Mouse (Mus musculus) thymus, adult 18-20 months (tissue): ENCODE results near the gene Fgfr2.
"Not testable (repeated sequence)": the region's sequence is repeated elsewhere in the genome, so short reads cannot be mapped to it uniquely, and the experiment has no call there.

ENCODE experiments used
- DNase-seq, 2 experiments: peaks; one replicate each; pipeline ENCODE4 v3.0.0; 2022; ENCODE audit warnings: mixed read lengths in 2 of 2

Fgfr2 gene

DNA sequence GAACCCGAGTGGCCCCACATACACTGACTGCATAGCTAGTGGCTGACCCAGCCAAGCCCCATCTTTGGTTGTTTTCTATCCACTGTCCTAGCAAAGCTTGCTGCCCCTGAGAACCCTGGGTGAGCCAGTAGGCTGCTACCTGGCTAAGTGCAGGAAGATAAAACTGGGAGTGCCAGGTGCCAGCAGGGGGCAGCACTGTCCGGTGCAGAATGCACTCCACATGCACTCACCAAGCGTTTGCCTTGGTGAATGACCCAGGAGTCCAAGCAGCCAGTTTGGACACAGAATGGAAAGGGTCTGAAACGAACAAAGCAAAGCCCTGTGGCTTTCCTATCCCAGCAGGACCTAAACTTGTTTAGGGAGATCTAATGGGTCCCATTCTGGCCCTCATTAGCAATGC is 1940.5 kb downstream of the Fgfr2 start:
- DNase-seq = no peak

DNA sequence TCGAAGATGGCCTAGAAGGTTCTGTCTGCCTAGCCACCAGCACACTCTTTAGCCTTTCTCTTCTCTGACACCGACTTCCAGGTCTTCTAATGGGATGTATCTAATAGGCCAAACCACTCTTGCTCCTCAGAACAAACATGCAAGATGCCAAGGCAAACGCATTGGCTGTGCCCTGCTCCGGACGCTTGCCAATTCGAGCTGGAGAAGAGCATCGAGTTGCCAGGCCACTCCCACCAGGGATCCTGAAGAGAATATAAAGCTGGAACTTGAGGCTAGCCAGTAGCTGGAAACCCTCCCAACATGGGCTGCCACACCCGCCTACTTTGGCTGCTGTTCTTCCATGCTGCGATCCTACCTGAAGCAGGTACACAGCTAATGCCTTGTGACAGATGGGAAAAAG is 1949.0 kb downstream of the Fgfr2 start, which contains the start of gene 5430419D17Rik:
Gene 5430419D17Rik (plus strand): TSS at position 282 of the 400 bp plus-strand sequence.
- DNase-seq = no peak

DNA sequence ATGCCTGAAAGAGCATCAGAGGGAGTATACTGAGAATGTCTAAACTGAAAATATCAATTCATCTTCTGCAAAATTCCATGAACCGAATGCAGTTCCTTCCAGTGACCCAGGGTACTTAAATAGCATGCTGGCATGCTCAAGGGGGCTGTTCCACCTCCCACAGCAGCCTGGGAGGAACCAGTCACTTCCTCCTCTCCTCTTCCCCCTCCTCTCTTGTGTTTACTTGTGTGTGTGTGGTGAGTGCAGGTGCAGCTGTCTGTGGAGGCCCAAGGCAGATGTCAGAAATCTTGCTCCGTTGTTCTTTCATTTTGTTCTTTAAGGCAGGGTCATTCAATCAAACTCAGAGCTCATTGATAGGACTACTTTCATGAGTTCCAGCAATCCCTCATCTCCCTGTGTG is 1954.1 kb downstream of the Fgfr2 start:
- peak; percentile 26 to 47 for DNase-seq

DNA sequence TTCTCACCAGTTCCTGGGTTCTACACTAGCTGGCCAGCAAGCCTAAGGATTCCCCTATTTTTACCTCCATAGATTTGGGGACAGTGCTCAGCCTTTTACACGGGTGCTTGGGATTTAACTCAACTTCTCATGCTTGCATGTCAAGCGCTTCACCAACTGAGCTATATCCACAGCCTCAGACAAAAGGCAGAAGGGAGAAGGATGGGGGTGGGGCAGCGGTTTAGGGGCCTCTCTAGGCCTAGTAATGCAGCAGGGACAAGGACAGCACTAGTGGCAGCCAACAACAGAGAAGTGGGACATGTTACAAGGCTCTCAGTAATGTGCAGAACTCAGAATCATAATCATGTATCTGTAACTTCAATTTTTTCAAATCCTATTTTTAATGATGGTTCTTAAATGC is 1955.4 kb downstream of the Fgfr2 start:
- no peak for DNase-seq

DNA sequence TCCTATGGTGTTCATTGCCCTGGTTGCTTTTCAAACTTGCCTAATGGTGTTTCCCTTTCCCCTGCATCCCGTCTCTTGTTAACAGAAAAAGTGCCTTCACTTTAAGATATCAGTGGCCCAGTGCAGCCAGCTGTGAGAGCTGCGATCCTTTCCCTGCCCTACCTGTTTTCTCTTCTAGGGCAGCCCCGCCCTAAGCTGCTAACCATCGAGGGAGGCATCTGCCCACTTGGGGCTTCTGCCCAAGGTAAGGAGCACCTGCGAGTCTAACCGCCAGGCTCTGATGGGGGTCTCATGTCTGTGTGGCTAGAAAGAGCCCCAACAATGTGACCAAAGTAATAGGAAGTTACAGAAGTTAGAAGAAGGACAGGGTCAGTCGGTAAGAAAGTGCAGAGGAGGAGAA is 1960.9 kb downstream of the Fgfr2 start:
- DNase-seq = no peak

DNA sequence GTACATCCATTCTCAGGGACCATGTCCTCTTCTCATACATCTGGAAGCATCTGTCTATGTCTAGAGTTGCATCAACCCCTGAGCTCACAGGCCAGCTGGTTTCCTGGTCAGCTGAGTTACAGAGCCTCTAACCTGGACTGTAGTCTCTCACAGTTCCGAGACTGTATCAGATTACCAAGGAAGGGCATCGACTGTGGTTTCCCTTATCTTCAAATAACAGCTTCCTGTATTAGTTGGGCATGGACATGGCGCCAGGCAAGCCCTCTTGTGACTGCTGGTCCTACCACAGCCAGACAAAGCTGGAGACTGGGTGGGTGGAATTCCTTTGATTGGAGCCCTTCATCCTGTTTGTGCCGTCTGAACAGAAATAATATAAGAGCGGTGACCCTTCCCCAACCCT is 1970.1 kb downstream of the Fgfr2 start:
- no peak for DNase-seq

DNA sequence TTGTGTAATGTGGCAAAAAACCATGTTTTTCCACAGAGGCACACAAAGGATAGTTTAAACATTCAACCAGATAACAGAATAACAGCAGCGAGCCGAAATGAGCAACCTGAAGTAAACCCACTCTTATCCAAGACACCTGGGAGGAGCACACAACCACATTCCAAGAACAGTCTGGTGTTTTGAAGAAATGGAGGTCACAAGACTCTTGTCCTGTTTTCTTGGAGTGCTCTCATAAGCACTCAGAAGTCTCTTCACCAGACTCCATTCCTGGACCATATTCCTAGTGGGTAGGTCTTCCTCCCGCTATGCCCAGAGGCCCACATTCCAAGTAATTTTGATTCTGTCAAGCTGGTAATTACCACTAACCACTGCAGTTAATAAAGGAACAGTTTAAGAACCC is 1973.0 kb downstream of the Fgfr2 start:
- no peak for DNase-seq

DNA sequence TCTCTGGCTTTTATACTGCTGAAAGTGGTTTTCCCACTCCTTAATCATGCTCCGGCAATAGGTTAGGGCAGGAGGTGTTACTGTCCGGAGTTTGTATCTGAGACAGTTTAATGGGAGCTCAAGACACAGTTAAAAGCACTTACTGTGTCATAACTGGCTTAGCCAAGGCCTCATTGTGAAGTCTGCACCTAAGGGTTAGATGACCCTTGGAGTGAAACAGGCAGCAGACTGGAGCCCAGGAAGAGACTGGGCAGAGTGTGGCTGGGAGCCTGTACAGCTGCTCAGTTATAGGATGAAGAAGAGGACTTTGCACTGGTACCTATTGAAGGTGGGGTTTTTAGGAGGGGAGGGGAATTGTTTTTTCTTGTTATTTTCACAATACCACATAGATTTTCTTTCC is 1976.9 kb downstream of the Fgfr2 start, which contains the start of gene 4933402N03Rik:
Gene 4933402N03Rik (minus strand): TSS at position 101 of the 400 bp plus-strand sequence.
- no peak for DNase-seq

DNA sequence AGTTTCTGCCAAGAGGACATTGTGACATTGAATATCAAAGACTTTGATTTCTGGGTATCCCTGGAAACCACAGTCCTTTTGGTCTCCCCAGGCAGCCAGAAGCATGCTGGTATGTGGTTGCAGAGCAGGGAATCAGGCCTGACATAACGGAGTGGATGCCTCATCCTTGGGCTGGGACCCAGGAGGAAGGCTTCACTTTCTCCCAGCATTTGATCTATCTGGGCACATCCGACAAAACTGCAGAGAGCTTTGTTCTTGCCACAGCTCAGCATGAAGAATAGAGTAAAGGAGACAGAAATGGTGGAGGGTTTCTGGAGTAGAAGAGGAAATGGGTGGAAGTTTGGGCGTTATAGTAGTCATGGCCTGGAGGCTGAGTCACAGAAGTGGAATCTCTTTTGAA is 1990.0 kb downstream of the Fgfr2 start:
- no peak for DNase-seq

DNA sequence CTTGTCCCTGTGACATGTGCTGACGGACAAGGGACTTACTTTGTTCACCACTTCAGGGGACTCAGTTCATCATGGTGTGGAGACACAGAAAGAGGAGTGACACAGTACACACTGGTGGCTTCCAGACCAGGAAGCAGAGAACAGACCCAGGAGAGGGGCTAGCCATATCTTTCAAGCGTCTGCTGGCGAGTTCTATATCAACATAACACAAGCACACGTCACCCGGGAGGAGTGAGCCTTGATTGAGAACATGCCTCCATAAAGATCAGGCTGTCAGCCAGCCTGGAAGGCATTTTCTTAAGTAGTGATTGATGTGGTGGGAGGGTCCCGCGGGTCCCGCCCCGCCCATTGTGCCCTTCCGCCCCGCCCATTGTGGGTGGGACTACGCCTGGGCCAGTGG is 1993.1 kb downstream of the Fgfr2 start:
- DNase-seq = no peak

DNA sequence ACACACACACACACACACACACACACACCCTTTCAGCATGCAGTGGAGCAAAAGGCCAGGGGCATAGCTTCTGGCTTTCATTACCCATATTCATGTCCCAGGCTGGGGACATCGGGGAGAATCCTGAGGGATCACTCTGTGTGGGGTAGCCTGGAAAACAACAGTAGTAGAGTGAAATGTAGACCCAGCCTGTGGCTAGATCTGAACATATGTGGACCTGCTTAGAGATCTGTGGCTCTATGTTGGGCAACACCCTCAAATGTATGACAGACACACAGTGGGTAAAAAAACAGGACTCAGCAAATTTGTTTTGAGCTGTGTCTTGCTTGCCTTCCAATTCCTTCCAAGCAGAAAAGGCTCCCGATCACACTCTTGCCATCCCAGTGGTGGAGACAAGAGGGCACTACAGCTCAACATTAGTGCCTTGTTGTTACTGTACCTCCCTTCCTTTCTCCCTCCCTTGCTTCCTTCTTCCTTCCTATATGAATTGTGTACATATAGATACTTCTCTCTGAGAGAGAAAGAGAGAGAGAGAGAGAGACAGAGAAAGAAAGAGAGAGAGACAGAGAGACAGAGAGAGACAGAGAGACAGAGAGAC is 2000.8 kb downstream of the Fgfr2 start:
- no peak for DNase-seq

DNA sequence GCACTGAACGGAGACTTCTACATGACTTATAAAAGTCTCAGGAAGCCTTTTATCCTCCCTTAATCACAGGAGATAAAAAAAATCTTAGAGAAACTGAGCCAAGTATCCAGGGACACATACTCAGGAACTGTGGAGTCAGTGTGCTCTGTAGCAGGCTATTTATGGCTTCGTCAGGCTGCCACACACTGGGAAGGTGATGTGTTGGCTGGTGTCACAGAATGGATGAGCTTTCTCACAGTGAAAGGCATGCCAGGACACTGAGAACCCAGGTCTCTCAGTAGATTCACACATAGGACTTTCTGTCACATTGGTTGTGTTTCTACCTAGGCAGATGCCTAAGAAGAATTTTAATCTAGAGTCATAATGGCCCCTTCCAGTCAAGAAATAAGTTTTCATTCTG is 2008.7 kb downstream of the Fgfr2 start:
- DNase-seq = no peak

DNA sequence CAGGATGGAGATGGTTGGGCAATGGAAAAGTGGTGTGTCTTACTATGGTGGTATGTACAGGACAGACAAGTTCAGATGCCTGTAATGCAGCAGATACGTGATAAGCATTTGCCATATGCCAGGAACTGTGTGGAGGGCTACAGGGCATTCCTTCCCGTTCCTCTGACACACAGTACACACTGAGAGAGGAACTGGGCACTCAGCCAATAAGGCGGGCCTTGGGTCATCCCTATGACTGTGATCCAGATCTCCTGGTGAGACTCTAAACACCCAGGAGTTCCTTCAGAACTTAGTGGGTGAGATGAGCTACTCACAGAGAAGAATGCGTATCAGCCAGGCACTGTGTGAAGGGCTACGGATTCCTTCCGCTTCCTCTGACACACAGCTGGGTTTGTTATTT is 2009.5 kb downstream of the Fgfr2 start:
- no peak for DNase-seq

DNA sequence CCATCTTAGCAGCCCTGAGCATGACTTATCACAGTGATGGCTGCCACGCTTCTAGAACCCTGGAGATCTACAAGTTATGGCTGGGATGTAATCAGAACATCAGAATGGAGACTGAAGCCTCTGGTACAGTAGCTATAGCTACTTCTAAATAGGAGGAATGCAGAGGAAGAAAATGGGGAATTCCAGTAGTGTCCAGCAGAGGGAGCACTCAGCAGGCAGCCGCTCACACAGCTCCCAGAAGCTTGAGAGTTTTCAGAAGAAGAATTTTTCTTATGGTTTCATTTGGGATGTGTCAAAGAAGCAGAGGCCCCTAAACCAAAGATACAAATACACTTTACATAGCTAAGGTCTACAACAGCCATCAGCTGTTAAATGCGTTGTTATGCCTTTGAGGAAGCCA is 2010.7 kb downstream of the Fgfr2 start:
- no peak for DNase-seq

DNA sequence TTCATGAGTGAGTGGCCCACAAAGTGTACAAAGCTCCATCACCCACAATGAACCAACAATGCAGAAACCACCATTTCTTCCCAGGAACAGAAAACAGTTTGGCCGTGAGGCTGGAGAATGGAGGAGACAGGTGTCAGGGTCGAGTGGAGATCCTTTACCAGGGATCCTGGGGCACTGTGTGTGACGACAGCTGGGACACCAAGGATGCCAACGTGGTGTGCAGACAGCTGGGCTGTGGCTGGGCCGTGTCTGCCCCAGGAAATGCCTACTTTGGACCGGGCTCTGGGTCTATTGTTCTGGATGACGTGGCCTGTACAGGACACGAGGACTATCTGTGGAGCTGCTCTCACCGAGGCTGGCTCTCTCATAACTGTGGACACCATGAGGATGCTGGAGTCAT is 2040.7 kb downstream of the Fgfr2 start:
- DNase-seq = not testable (repeated sequence)

DNA sequence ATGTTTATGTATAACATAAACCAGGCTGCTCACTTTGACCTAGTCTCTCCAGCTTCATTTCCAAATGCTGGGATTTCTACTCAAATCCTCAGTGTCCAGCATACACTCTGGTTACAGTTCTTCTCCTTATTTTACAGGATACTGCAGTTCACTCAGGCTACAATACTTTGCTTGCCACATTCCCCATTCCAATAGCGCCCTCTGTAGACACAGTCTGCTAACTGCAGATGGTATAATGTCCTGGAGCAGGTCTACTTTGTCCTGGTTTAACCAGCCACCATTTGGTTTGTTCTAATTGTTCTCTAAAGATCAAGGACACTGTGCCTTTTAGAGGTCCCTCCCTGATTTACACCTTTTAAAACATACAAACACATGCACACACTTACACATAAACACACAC is 2047.2 kb downstream of the Fgfr2 start:
- peak; percentile 16 to 30 for DNase-seq

DNA sequence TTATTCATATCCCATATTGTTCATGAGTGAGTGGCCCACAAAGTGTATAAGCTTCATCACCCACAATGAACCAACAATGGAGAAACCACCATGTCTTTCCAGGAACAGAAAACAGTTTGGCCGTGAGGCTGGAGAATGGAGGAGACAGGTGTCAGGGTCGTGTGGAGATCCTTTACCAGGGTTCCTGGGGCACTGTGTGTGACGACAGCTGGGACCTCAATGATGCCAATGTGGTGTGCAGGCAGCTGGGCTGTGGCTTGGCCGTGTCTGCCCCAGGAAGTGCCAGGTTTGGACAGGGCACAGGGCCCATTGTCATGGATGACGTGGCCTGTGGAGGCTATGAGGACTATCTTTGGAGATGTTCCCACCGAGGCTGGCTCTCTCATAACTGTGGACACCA is 2049.1 kb downstream of the Fgfr2 start:
- DNase-seq = peak; percentile 12 to 36

DNA sequence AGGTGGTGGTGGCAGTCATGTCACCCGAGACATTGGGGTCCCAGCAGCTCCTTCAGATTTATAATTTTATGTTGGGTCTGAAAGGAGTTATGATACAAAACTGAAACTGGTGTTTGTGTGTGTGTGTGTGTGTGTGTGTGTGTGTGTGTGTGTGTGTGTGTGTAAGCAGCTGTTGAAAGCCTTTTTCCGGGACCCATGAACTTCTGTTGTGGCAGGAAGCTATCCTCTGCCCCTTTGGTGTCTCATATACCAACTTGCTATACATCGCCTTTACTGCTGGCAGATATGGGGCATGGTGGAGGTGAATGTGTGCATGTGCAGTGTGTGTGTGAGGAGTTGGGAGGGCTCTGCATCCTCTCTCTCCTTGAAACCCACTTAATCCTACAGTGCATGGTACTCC is 2049.7 kb downstream of the Fgfr2 start:
- DNase-seq = peak; percentile 43 to 75

DNA sequence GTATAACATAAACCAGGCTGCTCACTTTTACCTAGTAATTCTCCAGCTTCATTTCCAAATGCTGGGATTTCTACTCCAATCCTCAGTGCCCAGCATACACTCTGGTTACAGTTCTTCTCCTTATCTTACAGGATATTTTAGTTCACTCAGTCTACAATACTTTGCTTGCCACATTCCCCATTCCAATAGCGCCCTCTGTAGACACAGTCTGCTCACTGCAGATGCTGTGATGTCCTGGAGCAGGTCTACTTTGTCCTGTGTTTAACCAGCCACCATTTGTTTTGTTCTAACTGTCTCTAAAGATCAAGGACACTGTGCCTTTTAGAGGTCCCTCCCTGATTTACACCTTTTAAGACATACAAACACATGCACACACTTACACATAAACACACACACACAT is 2055.0 kb downstream of the Fgfr2 start:
- DNase-seq = peak in 1 of 2 experiments; percentile 33

DNA sequence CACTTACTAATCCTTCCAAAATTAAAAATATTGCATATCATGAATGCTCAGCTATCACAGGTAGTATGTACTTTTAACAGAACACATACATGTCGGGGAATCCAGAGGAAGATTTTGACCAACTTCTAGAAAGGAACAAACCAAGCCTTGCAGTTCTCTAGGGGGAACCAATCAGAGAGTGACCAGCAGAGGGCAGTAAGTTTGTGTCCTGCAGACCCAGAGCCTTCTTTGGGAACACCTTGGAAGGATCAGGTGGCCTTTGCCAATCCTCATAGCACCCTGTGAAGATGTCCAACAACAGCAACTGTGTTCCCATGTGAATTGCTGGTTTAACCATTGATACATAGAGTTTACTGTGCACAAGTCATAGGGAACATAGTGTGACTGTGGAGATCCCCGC is 2060.6 kb downstream of the Fgfr2 start:
- no peak for DNase-seq

DNA sequence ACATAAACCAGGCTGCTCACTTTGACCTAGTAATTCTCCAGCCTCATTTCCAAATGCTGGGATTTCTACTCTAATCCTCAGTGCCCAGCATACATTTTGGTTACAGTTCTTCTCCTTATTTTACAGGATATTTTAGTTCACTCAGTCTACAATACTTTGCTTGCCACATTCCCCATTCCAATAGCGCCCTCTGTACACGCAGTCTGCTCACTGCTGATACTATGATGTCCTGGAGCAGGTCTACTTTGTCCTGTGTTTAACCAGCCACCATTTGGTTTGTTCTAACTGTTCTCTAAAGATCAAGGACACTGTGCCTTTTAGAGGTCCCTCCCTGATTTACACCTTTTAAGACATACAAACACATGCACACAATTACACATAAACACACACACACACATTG is 2063.3 kb downstream of the Fgfr2 start:
- DNase-seq = not testable (repeated sequence)

DNA sequence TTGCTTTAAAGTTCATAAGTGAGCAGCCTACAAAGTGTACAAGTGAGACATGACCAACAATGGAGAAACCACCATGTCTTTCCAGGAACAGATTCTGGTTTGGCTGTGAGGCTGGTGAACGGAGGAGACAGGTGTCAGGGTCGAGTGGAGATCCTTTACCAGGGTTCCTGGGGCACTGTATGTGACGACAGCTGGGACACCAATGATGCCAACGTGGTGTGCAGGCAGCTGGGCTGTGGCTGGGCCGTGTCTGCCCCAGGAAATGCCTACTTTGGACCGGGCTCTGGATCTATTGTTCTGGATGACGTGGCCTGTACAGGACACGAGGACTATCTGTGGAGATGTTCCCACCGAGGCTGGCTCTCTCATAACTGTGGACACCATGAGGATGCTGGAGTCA is 2065.2 kb downstream of the Fgfr2 start:
- DNase-seq = not testable (repeated sequence)

DNA sequence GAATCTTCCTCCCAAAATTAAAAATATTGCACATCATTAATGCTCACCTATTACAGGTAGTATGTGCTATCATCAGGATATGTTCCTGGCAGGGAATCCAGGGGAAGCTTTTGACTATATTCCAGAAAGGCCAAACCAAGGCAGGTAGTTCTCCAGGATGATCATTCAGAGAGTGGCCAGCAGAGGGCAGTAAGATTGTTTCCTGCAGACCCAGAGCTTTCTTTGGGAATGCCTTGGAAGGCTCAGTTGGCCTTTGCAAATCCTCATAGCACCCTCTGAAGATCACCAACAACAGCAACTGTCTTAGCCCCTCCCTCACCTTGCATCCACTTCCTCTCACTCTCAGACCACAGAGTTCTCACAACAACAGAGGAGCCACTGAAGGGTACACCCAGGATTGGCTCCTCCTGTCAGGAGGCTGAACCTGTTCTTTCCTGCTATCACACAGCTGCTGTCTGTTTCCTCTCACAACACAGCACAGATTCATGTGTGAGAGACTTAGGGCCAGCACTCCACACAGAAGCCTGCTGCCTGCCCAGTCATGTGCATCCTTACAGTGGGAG is 2068.3 kb downstream of the Fgfr2 start:
- DNase-seq = no peak

DNA sequence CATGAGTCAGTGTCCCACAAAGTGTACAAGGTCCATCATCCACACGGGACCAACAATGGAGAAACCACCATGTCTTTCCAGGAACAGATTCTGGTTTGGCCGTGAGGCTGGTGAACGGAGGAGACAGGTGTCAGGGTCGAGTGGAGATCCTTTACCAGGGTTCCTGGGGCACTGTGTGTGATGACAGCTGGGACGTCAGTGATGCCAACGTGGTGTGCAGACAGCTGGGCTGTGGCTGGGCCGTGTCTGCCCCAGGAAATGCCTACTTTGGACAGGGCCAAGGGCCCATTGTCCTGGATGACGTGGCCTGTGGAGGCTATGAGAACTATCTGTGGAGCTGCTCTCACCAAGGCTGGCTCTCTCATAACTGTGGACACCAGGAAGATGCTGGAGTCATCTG is 2073.3 kb downstream of the Fgfr2 start:
- not testable (repeated sequence) for DNase-seq

DNA sequence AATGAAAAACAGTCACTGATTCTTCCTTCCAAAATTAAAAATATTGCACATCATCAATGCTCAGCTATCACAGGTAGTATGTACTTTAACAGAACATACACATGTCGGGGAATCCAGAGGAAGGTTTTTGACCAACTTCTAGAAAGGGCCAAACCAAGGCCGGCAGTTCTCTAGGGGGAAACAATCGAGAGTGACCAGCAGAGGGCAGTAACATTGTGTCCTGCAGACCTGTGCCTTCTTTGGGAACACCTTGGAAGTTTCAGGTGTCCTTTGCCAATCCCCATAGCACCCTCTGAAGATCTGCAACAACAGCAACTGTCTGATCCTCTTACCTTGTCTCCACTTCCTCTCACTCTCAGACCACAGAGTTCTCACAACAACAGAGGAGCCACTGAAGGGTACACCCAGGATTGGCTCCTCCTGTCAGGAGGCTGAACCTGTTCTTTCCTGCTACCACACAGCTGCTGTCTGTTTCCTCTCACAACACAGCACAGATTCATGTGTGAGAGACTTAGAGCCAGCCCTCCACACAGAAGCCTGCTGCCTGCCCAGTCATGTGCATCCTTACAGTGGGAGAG is 2077.8 kb downstream of the Fgfr2 start:
- not testable (repeated sequence) for DNase-seq
